Mouse (Mus musculus): Measurements from ENCODE around the gene Gck. TPM values are rescaled to one million over a fixed set of nuclear protein-coding genes. Genes with fewer than 3 reads are reported as not detected.
A peak's percentile ranks its signal among the peaks of the same experiment; 100 is the strongest.

Gene Gck
- polyA plus RNA-seq, 1 experiment from 2014 or later = 0.33 TPM

- in situ Hi-C loops (cut with MboI; ENCODE audit: low pct_unique_long_range_greater_than_20kb) = loop anchor here (25.0 kb wide), 1 partner anchor 1568 kb away; no protein-coding TSS in a partner anchor
- no peaks in the 10 kb centered on the region for H3K27me3 ChIP-seq
- DNase-seq (ENCODE audit: low read depth, low spot score) (no peak), ATAC-seq (peak; percentile 42)
- no peak for TF ChIP-seq CTCF (IDR thresholded peaks at IDR 0.05)
- POLR2A ChIA-PET = interaction anchor here (0.9 to 2.4 kb wide), 2 partner anchors 20 to 22 kb away, joined by 3 to 14 read pairs; partner anchors contain the start of gene Pold2
- CTCF ChIA-PET = interaction anchor here (0.8 to 3.2 kb wide), 6 partner anchors 8 to 31 kb away, joined by 3 to 15 read pairs (median 8); partner anchors contain the start of gene Pold2
Observed at GRCm38 (mm10) chr11:5855481-5855880, 94.4 kb downstream of the Gck start.

- CTCF ChIA-PET = interaction anchor here (1.2 kb wide), 1 partner anchor 16 kb away, joined by 4 read pairs; no protein-coding TSS in a partner anchor
- H3K27me3 ChIP-seq = no peaks in the 10 kb centered on the region
- ATAC-seq (no peak), DNase-seq (ENCODE audit: low read depth, low spot score) (no peak)
- no peak for TF ChIP-seq CTCF (IDR thresholded peaks at IDR 0.05)
- POLR2A ChIA-PET = interaction anchor here (2.4 kb wide), 1 partner anchor 30 kb away, joined by 5 read pairs; no protein-coding TSS in a partner anchor
- in situ Hi-C loops (cut with MboI; ENCODE audit: low pct_unique_long_range_greater_than_20kb) = loop anchor here (25.0 kb wide), 1 partner anchor 1565 kb away; no protein-coding TSS in a partner anchor
Observed at GRCm38 (mm10) chr11:5852314-5852713, 97.6 kb downstream of the Gck start.

GRCm38 (mm10) chr11:5851021-5851736 lies 98.7 kb downstream of the Gck start:
- no peak for TF ChIP-seq CTCF (IDR thresholded peaks at IDR 0.05)
- H3K27me3 ChIP-seq = no peaks in the 10 kb centered on the region
- peak; percentile 53 for ATAC-seq
- POLR2A ChIA-PET = interaction anchor here (0.9 kb wide), 1 partner anchor 16 kb away, joined by 3 read pairs; no protein-coding TSS in a partner anchor
- CTCF ChIA-PET = interaction anchor here (5.9 kb wide), 1 partner anchor 35 kb away, joined by 33 read pairs; no protein-coding TSS in a partner anchor
- in situ Hi-C loops (cut with MboI; ENCODE audit: low pct_unique_long_range_greater_than_20kb) = loop anchor here (25.0 kb wide), 1 partner anchor 1564 kb away; no protein-coding TSS in a partner anchor
- no peak for DNase-seq (ENCODE audit: low read depth, low spot score)

Other genes starting within 250 kb of the Gck start
- gene Mrps24, start 234.4 kb downstream of the Gck start, polyA plus RNA-seq (2021) = 98.7 TPM
- 25.5 TPM for gene Urgcp, start 187.7 kb downstream of the Gck start, polyA plus RNA-seq (2021)
- 120 TPM for gene Dbnl, start 161.6 kb downstream of the Gck start, polyA plus RNA-seq (2021)
- gene Pgam2, start 146.3 kb downstream of the Gck start, polyA plus RNA-seq (2021) = 7.7 TPM
- 47.5 TPM for gene Polm, start 112.1 kb downstream of the Gck start, polyA plus RNA-seq (2021)
- gene Aebp1, start 88.1 kb downstream of the Gck start, polyA plus RNA-seq (2021) = 12.5 TPM
- gene Pold2, start 71.8 kb downstream of the Gck start, polyA plus RNA-seq (2021) = 76.9 TPM
- not detected for gene Myl7, start 51.3 kb downstream of the Gck start, polyA plus RNA-seq (2021)
- 94.5 TPM for gene Ykt6, start 5.6 kb upstream of the Gck start, polyA plus RNA-seq (2021)
- gene Camk2b, start 116.3 kb upstream of the Gck start, polyA plus RNA-seq (2021) = 9.6 TPM
- gene A730071L15Rik, start 249.9 kb upstream of the Gck start, polyA plus RNA-seq (2021) = 0.33 TPM

Data from Patski (cell line).